Mouse (Mus musculus) kidney, adult 2 months (tissue): ENCODE results near the gene Jmjd6.

Experiments used
- CTCF ChIP-seq: fragments of 200-500 bp; conservative IDR thresholded peaks from 2 replicates; pipeline ENCODE4 v1.5.1; 2011; ENCODE audit warnings: low read depth, mild to moderate bottlenecking, control low read depth, low read length, moderate library complexity, mixed read lengths; ENCODE audit not compliant: insufficient read depth, insufficient read length
- POLR2A ChIP-seq: fragments of 200-500 bp; IDR thresholded peaks from one replicate; pipeline ENCODE4 v1.6.1; 2011; ENCODE audit warnings: low read depth, low read length, control low read depth

DNA sequence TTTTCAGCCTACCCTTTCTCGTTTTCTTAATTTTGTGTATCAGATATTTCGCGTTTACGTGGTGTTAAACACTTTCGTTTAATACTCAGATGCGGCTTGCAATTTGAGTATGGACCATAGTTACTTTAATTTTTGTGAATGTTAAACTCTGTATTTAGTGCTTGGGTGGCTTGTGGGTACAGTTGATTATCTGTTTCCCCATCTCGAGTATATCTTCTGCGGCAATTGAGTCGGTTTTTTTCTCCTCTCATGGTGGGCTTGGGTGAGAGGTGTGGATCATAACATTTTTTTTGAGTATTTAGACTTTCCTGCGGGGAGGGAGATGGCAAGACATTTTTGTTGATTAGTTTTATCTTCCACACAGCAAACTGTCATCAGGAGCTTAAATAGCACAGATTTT lies 11.0 kb upstream of the Jmjd6 start:
- TF ChIP-seq POLR2A (no peak), CTCF (no peak)
